Mouse (Mus musculus) G1E (cell line): ENCODE measurements around the gene Mme.

Source experiments
- CTCF ChIP-seq: IDR thresholded peaks from 2 replicates; pipeline ENCODE4 v1.5.1; 2012; ENCODE audit warnings: low read depth, low read length, inconsistent platforms, mixed read lengths
- GATA1 ChIP-seq: IDR thresholded peaks from 2 replicates; pipeline ENCODE4 v1.6.1; 2012; ENCODE audit warnings: borderline replicate concordance, low read length, inconsistent platforms, mixed read lengths
- POLR2AphosphoS5 ChIP-seq: IDR thresholded peaks from 2 replicates; pipeline ENCODE4 v1.6.1; 2012; ENCODE audit warnings: low read depth, low read length, inconsistent platforms; ENCODE audit not compliant: insufficient replicate concordance

- TF ChIP-seq CTCF (no peak), POLR2AphosphoS5 (no peak), GATA1 (no peak)
Observed at GRCm38 (mm10) chr3:63412220-63412937, 171.0 kb downstream of the Mme start.
